Mouse (Mus musculus): ENCODE measurements around the gene Foxf1.

Foxf1 gene

GRCm38 (mm10) chr8:121115136-121115535 lies 30.9 kb downstream of the Foxf1 start:
- DNase-seq = no peak

- no peak for DNase-seq
These were observed 31.8 kb downstream of the Foxf1 start, which contains the start of gene Foxc2 for GRCm38 (mm10) chr8:121115948-121116347. Foxc2 (plus strand) TSS chr8:121116171.

GRCm38 (mm10) chr8:121116591-121117185 lies 32.5 kb downstream of the Foxf1 start:
- no peak for DNase-seq

GRCm38 (mm10) chr8:121117186-121117651 lies 33.0 kb downstream of the Foxf1 start:
- DNase-seq = no peak

- no peak for DNase-seq
These were observed 33.7 kb downstream of the Foxf1 start for GRCm38 (mm10) chr8:121117906-121118305.

- DNase-seq = no peak
These were observed 34.6 kb downstream of the Foxf1 start for GRCm38 (mm10) chr8:121118634-121119420.

- no peak for DNase-seq
These were observed 35.7 kb downstream of the Foxf1 start for GRCm38 (mm10) chr8:121119635-121120455.

GRCm38 (mm10) chr8:121120456-121121419 lies 36.6 kb downstream of the Foxf1 start:
- no peak for DNase-seq

GRCm38 (mm10) chr8:121121704-121122103 lies 37.5 kb downstream of the Foxf1 start:
- DNase-seq = no peak

GRCm38 (mm10) chr8:121122368-121122767 lies 38.2 kb downstream of the Foxf1 start:
- no peak for DNase-seq

GRCm38 (mm10) chr8:121123113-121123512 lies 38.9 kb downstream of the Foxf1 start:
- no peak for DNase-seq

- DNase-seq = no peak
These were observed 40.5 kb downstream of the Foxf1 start for GRCm38 (mm10) chr8:121124547-121125239.

- DNase-seq = no peak
These were observed 41.2 kb downstream of the Foxf1 start for GRCm38 (mm10) chr8:121125311-121125876.

- no peak for DNase-seq
These were observed 42.0 kb downstream of the Foxf1 start for GRCm38 (mm10) chr8:121126191-121126590.

- no peak for DNase-seq
These were observed 42.5 kb downstream of the Foxf1 start for GRCm38 (mm10) chr8:121126694-121127093.

- no peak for DNase-seq
These were observed 43.1 kb downstream of the Foxf1 start for GRCm38 (mm10) chr8:121127291-121127701.

- no peak for DNase-seq
These were observed 43.7 kb downstream of the Foxf1 start, which contains the start of gene Foxl1 for GRCm38 (mm10) chr8:121127756-121128375. Foxl1 (plus strand) TSS chr8:121127940.

- no peak for DNase-seq
These were observed 44.5 kb downstream of the Foxf1 start for GRCm38 (mm10) chr8:121128531-121129264.

- DNase-seq = no peak
These were observed 45.2 kb downstream of the Foxf1 start for GRCm38 (mm10) chr8:121129265-121129940.
